Mouse (Mus musculus) embryonic fibroblast, embryonic 13.5 days (primary cell): ENCODE data around the gene 5830473C10Rik.
"Not testable (repeated sequence)": the region's sequence is repeated elsewhere in the genome, so short reads cannot be mapped to it uniquely, and the experiment has no call there.

Experiments
- CTCF ChIP-seq: IDR thresholded peaks from 2 replicates; pipeline ENCODE4 v1.5.1; 2011; ENCODE audit warnings: mild to moderate bottlenecking, control low read depth, low read length, moderate library complexity, borderline replicate concordance; ENCODE audit not compliant: insufficient read depth
- POLR2A ChIP-seq: IDR thresholded peaks from 2 replicates; pipeline ENCODE4 v1.6.1; 2011; ENCODE audit warnings: low read depth, mild to moderate bottlenecking, control low read depth, low read length, moderate library complexity

- not testable (repeated sequence) for TF ChIP-seq POLR2A, CTCF
Observed at GRCm38 (mm10) chr5:90612751-90613150, 51.8 kb downstream of the 5830473C10Rik start.
